Mouse (Mus musculus): ENCODE results near the gene Zfp316.

Zfp316 gene

DNA sequence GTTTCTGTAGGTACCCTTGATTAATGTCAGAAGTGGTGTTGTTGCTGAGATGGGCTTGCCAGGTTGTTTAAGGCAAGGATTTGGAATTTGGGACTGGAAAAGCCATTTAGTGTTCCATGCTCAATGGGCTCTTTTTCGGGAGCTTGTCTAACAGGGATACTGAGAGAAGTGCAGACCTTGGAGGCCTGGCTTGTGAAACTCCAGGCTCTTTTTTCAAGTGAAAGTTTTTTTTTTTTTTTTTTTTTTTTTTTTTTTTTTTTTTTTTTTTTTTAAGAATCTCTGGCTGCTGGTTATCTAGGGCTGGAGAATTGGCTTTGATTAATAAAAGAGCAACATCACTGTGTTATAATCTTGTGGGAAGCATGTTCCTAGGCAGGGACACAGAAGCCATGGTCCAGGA is 47.5 kb downstream of the Zfp316 start:
- no peak for DNase-seq (ENCODE audit: low read depth, low spot score)

- no peak for DNase-seq (ENCODE audit: low read depth, low spot score)
These were observed 48.8 kb downstream of the Zfp316 start for GRCm38 (mm10) chr5:143220996-143221395.

- no peak for DNase-seq (ENCODE audit: low read depth, low spot score)
These were observed 56.0 kb downstream of the Zfp316 start for GRCm38 (mm10) chr5:143213832-143214231.

- no peak for DNase-seq (ENCODE audit: low read depth, low spot score)
These were observed 64.8 kb downstream of the Zfp316 start for GRCm38 (mm10) chr5:143205015-143205414.
